Mouse (Mus musculus): ENCODE measurements around the gene Rab1b.

The Rab1b gene

DNA sequence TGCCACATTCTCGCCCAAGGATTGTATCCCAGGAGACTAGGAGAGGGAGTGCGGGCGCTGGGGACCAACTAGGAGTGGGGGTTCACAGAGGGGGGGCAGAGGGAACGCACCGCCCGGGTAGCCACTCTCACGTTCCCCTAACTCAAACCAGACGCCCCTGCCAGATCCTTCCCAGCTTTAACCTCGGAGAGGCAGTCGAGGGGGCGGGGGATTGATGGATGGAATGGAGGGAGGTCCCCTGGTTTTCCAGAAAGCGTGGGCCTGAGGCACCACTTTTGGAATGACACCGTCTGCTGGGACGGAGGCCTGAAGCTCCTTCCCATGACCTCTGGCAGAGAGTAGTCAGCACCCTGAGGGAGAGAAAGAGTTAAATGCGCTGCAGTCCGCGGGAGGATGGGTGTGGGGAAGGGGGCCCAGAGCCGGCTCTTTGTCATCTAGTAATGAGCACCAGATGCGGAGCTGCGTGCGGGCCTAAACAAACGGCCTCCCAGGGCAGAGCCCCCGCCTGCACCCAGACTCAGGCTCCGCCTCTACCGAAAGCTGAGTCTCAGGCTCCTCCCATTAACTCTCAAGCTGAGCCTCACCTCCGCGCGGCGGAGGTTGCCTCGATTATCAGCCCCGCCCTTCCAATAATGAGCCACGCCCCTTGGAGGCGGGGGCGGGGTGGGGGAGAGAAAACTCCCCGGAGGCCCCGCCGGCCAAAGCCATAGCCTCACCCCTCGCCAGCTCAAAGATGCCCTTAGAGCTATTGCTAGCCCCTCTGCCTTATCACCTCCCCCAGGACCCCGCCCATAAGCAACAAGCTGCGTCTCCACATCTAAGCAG is 35.1 kb downstream of the Rab1b start:
- DNase-seq (ENCODE audit: low read depth, low spot score) = no peak

DNA sequence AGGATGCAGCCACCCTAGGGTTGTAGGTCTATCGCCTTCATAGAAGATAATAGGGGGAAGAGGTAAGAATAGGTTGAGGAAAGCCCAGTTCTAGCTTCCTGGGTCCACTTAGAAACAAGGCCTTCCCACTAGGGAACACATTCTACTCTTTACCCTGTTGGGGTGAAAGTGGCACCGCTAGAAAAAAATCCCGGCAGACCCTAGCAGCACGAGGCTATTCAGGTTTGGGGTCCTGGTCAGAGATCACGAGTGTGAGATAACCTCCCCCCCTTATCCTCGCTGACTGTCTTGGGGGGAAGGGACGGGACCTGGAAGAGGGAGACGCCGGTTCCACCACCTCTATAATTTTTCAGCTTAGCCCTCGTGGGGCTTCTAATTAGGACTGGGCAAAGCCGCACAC is 35.8 kb downstream of the Rab1b start:
- DNase-seq (ENCODE audit: low read depth, low spot score) = no peak

DNA sequence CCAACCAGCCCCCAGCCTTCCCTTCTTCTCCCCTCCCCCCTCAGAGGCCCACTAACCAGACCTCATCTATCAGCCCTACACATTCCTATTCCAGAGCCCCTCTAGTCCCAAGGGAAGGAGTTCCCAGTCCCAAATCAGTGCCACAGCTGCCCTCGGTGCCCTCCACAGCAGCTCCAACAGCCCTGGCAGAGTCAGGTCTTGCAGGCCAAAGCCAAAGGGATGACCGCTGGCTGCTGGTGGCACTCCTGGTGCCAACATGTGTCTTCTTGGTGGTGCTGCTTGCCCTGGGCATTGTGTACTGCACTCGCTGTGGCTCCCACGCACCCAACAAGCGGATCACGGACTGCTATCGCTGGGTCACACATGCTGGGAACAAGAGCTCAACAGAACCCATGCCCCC is 36.9 kb downstream of the Rab1b start:
- no peak for DNase-seq (ENCODE audit: low read depth, low spot score)

DNA sequence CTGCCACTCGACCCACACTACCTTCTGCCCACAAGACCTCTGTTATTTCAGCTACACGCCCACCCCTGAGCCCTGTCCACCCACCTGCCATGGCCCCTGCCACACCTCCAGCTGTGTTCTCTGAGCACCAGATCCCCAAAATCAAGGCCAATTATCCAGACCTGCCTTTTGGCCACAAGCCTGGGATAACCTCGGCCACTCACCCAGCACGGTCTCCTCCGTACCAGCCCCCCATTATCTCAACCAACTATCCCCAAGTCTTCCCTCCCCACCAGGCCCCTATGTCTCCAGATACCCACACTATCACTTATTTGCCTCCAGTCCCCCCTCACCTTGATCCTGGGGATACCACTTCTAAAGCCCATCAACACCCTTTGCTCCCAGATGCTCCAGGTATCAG is 37.4 kb downstream of the Rab1b start:
- DNase-seq (ENCODE audit: low read depth, low spot score) = no peak

DNA sequence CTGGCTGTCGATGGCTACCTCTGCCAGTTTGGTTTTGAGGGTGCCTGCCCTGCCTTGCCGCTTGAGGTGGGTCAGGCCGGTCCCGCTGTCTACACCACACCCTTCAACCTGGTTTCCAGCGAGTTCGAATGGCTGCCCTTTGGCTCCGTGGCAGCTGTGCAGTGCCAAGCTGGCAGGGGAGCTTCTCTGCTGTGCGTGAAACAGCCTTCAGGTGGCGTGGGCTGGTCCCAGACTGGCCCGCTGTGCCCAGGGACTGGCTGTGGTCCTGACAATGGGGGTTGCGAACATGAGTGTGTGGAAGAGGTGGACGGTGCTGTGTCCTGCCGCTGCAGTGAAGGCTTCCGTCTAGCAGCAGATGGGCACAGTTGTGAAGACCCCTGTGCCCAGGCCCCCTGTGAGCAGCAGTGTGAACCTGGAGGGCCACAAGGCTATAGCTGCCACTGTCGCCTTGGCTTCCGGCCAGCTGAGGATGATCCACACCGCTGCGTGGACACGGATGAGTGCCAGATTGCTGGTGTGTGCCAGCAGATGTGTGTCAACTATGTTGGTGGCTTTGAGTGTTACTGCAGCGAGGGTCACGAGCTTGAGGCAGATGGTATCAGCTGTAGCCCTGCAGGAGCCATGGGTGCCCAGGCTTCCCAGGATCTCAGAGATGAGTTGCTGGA is 38.2 kb downstream of the Rab1b start:
- DNase-seq (ENCODE audit: low read depth, low spot score) = no peak

DNA sequence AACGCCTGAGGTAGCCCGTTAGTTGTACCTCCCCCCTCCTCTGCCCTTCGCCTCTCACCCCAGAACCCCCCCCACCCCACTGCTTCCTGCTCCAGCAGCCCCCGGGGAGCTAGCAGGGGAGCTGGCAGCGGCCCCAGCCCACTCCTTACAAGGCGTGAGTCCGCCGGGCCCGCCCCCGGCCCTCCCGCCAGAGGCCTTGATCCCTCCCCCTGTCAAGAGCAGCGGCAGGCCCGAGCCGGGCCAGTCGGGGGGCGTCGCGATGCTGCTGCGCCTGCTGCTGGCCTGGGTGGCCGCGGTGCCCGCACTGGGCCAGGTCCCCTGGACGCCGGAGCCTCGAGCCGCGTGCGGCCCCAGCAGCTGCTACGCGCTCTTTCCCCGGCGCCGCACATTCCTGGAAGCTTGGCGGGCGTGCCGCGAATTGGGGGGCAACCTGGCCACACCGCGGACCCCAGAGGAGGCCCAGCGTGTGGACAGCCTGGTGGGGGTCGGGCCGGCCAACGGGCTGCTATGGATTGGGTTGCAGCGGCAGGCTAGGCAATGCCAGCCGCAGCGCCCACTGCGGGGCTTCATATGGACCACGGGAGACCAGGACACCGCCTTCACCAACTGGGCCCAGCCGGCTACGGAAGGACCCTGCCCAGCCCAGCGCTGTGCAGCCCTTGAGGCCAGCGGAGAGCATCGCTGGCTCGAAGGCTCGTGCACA is 38.9 kb downstream of the Rab1b start, which contains the start of gene Cd248:
Gene Cd248, plus strand, starts transcription at position 212 of the 703 bp plus-strand sequence.
- DNase-seq (ENCODE audit: low read depth, low spot score) = no peak

DNA sequence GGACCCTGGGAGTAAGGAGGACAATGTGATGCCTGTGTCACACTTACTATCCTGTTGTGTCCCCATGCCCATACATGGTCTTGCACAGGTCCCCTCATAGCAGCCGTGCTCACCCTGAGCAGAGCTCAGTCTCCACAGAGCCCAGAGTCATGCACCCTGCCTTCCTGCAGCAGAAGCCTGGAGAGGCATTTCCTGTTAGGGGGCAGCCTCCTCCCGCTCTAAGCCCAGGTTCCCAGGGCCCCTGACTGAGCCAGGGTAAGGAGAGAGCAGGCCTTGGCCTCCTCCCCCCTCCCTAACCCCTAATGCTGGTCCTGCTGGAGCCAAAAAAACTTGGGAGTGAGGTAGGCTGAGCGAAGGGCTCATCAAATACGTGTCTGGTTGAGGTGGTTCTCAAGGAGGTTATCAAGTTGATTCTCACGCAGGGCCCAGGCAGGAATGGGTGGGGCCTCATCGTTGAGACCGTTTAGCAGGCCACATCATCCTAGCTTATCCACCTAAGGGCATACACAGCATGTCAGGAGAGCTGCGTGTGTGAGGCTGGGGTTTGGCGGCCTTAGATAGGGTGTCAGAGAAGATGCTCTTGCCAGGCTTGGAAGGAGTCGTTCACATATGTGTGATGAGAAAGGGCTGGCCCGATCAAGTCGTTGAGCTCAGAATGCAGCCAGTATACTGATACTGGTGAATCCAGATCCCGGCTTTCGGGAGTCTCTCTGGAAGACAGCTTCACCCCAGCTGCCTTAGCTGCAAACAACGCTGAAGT is 39.7 kb downstream of the Rab1b start:
- no peak for DNase-seq (ENCODE audit: low read depth, low spot score)

DNA sequence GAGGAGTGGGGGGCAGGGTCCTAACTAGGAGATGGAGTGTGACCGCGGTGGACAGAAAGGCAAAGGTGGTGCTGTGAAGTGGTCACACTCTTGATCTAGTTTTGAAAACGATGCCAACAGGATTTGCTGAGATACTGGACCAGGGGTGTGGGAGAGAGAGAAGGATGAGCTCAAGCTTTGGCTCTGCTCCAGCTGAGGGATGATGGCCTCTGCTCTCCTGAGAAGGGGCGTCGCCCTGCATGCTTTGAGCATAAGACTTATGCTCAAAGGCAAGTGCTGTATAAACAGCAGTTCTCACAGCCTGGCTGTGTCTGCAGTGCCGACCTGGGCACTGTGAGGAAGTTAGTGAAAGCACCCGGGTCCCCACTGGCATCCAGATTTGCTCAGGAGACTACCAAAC is 41.8 kb downstream of the Rab1b start:
- DNase-seq (ENCODE audit: low read depth, low spot score) = no peak

DNA sequence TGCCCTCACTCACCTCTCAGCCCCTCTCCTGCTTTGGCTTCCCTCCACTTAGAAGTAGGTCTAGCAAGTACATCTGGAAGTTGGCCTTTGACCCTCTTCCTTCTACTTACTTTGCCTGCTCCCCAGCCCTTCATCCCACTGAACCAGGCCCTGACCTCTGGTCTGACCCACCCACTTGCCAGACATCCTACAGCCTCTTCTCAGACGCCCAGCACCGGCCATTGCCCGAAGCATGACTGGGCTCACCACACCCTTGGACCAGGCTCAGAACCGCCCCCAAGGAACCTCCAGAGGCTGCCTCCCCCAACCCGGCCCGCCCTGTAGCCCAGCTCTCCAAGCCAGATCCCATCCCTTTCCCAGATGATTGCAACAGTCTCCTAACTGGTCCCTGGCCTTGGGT is 44.4 kb downstream of the Rab1b start:
- no peak for DNase-seq (ENCODE audit: low read depth, low spot score)

DNA sequence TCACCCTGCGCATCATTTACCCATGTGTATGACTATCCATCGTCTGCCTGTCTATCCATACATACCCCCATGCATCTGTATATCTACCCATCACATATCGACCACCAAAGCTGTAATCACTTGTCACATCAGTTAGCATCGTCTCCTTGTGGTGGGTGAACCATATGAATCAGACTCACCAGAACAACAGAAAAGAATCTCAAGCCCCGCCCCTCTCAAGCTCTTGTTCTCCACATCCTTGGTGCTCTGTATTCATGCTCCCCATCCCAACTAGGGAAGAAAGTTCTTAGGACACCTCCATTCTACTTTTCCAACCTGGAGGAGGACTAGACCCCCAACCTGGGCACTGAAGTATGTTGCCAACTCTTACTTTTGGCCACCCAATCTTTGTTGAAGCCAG is 44.8 kb downstream of the Rab1b start:
- DNase-seq (ENCODE audit: low read depth, low spot score) = no peak

DNA sequence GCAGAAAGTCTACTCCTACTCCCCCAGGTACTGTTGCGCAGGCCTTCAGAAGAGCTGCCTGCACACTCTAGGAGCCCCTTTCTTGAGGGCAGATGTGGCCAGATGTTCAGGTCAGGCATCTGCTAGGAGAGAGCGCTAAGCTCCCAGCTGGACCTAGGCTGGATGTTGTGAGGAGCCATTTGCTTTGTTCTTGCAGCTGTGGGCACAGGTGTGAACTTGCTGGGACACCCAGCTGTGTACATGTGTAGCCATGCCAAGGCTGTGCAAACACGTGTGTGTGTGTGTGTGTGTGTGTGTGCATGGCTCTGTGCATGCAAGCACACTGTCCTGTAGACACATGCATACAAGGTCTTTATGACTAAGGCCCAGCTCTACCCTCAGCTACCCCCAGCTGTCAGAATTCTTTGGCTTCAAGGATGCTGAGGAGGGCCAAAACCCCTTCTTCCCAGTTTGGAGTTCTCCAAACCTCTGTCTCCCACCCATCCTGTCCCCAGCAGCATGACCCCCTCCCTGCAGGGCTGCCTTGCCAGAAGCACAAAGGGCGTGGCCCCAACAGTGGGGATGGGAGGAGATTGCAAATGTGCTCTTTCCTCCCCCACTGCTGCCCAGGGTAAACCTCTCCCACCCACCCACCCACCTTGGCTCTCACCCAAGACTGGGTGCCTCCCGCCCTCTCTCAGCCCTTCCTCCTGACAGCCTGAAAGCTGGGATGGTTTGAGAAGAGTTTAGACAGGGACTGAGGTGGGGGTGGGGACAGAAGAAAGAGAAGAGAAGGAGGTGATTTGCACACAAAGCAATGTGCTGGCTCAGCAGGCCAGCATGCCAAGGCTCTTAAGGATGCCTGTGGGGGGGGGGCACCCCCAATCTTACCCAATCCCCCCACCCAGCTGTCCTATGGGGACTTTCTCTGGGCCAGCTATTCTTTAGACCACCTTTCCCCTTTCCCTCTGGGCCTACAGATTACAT is 46.2 kb downstream of the Rab1b start:
- no peak for DNase-seq (ENCODE audit: low read depth, low spot score)

DNA sequence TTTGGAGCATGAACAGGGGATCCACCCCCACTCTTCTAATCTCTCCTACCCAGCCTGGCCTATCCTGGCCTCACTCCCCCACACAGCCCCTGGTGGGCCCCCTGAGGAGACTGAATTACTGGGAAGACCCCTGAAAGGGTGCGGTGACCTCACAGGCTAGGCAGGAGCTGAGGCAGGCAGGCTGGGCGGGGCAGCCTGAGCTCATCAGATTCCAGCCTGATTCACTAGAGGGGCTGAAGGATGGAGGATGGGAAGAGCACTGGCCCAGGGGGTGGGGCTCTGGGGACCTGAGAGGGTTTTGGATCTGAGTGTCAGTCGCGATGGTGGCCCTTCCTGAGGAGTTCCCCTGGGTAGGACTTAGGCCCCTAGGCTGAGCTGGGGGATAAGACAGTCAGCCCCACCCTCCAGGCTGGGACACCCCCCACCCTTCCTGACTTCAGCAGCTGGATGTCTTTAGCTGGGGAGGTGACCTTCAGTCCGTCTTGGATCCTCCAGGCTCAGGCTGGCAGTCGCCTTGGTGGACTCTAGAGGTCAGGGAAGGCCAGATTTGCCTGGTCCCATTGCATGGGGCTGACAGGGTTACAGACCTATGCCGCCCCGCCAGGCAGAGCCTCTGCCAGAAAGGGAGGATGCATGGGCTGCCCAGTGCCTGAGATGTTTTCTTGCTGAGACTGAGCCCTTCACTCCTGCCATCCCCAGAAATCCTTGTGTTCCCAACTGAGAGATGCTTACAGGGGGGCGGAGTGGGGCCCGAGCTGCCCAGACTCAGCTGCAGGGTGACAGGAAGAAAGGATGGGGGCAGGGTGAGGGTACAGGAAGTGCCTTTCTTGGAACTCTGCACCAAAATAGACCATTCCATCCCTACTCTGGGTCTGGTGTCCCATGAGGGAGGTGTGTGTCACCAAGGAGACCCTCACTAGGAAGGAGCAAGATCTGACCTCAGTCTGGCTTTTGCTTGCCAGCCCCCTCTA is 47.8 kb downstream of the Rab1b start:
- DNase-seq (ENCODE audit: low read depth, low spot score) = no peak

DNA sequence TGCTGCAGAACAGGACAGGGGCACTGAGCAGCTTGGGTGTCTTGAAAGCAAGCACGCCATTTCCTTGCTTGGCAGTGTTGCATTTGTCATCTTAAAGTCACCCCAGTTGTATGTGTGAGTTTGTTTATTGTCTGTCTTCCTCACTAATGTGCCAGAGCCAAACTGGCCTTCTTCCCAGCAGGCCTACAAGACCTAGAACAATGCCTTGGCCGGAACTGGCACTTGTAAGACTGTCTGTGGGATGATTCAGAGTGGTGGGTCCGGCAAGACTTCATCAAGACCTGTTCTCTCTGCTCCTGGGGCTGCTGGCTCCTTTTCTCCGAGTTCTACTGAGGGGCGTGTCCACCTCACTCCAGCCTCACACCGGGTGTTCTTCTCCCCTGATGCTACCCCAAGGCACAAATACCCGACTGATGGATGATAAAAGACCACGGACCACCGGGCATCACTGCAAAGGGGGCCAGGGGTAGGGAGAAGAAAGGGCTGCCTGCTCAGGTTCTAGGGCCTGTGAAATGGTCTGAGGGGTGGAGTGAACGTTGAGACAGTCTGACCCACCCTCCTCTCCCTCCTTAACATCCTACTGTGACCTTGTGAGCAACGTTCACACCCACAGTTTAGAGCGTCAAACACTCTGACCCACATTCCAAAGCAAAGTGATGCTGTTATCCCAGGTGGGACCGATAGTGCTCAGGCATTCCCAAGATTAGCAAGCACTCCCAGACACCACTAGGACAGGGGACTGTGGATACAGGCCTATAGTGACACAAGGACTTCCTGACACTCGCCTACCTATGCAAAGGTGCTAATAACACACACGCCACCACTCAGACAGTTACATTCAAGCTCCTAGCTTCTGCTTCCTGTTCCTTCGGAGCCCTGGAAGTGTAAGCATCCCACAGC is 48.7 kb downstream of the Rab1b start:
- DNase-seq (ENCODE audit: low read depth, low spot score) = no peak

DNA sequence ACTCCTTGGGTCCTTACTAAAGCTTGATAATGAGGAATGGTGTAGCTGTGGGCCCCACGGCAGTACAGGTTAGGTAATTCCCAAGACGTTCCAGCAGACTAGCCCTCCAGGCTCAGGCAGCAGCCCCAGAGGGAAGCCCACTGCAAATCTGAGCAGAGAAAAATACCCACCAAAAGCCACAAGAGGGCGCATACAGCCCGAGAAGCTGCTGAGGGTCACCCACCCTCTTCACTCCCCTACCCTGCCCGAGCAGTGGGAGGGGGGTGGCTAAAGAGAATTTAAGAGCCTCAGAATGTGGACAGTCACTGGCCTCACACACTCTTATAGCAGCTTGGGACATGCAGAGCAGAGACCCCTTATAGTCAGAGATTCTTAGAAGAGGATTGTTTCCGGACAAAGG is 50.6 kb downstream of the Rab1b start:
- DNase-seq (ENCODE audit: low read depth, low spot score) = no peak

DNA sequence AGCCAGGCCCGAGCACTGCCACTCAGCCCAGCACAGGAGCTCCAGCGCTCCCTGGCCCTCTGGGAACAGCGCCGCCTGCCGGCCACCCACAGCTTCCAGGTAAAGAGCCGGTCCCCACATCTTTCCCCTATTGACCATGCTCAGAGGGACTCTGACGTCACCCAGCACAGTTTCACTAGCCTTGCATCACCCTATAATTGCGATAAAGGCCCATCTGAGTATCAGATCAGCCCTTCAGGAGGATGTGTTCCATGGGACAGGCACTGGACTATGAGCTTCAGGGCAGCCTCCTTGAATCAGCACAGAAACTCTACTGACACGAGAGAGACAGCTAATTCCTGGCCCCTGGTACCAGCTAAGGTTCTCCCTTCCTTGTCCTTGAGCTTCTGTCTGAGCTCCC is 53.0 kb downstream of the Rab1b start:
- no peak for DNase-seq (ENCODE audit: low read depth, low spot score)

DNA sequence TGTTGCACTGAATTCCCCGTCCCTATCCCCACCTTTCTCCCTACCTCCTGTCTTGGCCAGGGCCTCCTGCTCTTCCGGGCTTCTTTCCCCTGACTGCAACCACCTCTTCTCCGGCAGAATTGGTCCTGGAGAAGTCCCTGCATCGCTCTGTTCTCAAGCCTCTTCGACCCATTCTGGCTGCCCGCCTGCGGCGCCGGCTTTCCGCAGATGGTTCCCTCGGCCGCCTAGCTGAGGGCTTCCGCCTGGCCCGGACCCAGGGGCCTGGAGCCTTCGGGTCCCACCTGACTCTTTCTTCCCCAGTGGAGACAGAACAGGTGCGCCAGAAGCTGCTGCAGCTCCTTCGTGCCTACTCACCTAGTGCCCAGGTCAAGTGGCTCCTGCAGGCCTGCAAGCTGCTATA is 54.0 kb downstream of the Rab1b start:
- DNase-seq (ENCODE audit: low read depth, low spot score) = no peak

DNA sequence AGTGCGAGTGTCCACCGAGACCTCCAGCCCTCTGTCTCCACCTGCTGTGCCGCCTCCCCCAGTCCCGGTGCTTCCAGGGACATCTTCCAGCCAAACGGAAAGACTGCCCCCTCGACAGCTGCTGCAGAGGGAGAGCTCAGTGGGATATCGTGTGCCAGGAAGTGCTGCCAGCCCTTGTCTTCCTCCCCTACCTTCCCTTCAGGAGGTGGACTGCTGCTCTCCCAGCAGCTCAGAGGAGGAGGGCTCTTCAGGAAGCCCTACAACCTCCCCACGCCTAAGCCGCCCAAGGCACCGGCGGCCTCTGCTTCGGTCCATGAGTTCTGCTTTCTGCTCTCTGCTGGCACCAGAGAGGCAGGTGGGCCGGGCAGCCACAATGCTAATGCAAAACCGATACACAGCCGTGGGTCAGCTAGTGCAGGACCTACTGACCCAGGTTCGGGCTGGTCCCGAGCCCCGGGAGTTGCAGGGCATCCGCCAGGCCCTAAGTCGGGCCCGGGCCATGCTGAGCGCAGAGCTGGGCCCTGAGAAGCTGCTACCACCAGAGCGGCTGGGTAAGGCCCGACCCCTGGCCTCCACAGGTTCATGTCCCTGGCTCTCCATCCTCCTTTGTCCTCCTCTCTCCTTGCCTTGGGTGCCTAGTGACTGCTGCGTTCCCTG is 54.6 kb downstream of the Rab1b start:
- DNase-seq (ENCODE audit: low read depth, low spot score) = no peak

DNA sequence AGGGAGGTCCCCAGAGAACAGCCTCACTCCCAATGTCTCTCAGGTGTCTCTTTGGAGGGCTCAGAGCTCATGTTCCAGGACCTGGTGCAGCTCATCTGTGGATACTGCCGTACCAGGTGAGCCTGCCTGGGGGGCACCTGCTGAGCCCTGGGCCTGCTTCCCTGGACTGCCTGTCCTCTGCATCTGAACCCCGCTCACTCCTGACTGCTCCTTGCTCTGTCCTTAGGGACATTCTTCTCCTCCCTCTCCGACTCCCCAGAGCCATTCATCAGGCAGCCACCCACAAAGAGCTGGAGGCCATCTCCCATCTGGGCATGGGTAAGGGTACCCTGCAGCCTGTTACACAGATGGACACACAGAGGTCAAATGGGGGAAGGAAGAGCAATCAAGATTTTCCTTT is 55.4 kb downstream of the Rab1b start:
- no peak for DNase-seq (ENCODE audit: low read depth, low spot score)
